Mouse (Mus musculus) left cerebral cortex, postnatal 4 days (tissue): ENCODE measurements around the gene Hykk. TPM values are rescaled to one million over a fixed set of nuclear protein-coding genes. Genes with fewer than 3 reads are reported as not detected.
"Not testable (repeated sequence)": the region's sequence is repeated elsewhere in the genome, so short reads cannot be mapped to it uniquely, and the experiment has no call there.

ENCODE experiments used
- DNase-seq: peaks from one replicate; pipeline ENCODE4 v3.0.0-alpha.2; 2022
- intact Hi-C: fragments of 180-260 bp; cut with DNase I; formaldehyde crosslinking; loops from one replicate; pipeline ENCODE4 v1.15.1; 2025
- total RNA-seq, 2 experiments: library from RNA; stranded (reverse); gene quantifications; 2 replicates each; pipeline ENCODE4 v1.2.3; 2021

Hykk gene
- 1 to 10 TPM; 1.9 TPM for total RNA-seq

- intact Hi-C loops = no loop called here
- DNase-seq = peak; percentile 90
Measured at GRCm38 (mm10) chr9:54917010-54917677, at the start of gene Hykk. Gene Hykk, plus strand, starts transcription at chr9:54917283.

- DNase-seq = no peak
- intact Hi-C loops = no loop called here
Measured at GRCm38 (mm10) chr9:54878759-54879158, 38.3 kb upstream of the Hykk start.

- no peak for DNase-seq
- intact Hi-C loops = loop anchor here (10.0 kb wide), 1 partner anchor 157 kb away; the partner anchor contains the start of gene Wdr61
Measured at GRCm38 (mm10) chr9:54892111-54892510, 25.0 kb upstream of the Hykk start.

GRCm38 (mm10) chr9:54897097-54897496, 20.0 kb upstream of the Hykk start:
- intact Hi-C loops = loop anchor here (5.0 to 10.0 kb wide), 2 partner anchors 65 to 162 kb away; partner anchors contain the start of gene Wdr61
- no peak for DNase-seq

GRCm38 (mm10) chr9:54909446-54909845, 7.6 kb upstream of the Hykk start:
- intact Hi-C loops = no loop called here
- DNase-seq = no peak

GRCm38 (mm10) chr9:54915576-54915975, 1.5 kb upstream of the Hykk start:
- intact Hi-C loops = no loop called here
- DNase-seq = no peak

- no peak for DNase-seq
- intact Hi-C loops = no loop called here
Measured at GRCm38 (mm10) chr9:54916401-54916800, 682 bp upstream of the Hykk start.

- intact Hi-C loops = no loop called here
- DNase-seq = no peak
Measured at GRCm38 (mm10) chr9:54918191-54918590, 1.1 kb downstream of the Hykk start.

GRCm38 (mm10) chr9:54918781-54919180, 1.7 kb downstream of the Hykk start:
- intact Hi-C loops = no loop called here
- DNase-seq = no peak

GRCm38 (mm10) chr9:54919946-54920345, 2.9 kb downstream of the Hykk start:
- DNase-seq = no peak
- intact Hi-C loops = no loop called here

- no peak for DNase-seq
- intact Hi-C loops = no loop called here
Measured at GRCm38 (mm10) chr9:54930741-54931140, 13.7 kb downstream of the Hykk start.

- no peak for DNase-seq
- intact Hi-C loops = no loop called here
Measured at GRCm38 (mm10) chr9:54931765-54932164, 14.7 kb downstream of the Hykk start.

- intact Hi-C loops = no loop called here
- no peak for DNase-seq
Measured at GRCm38 (mm10) chr9:54932379-54932778, 15.3 kb downstream of the Hykk start.

GRCm38 (mm10) chr9:54942071-54942470, 25.0 kb downstream of the Hykk start:
- intact Hi-C loops = loop anchor here (10.0 kb wide), 1 partner anchor 173 kb away; no protein-coding TSS in a partner anchor
- no peak for DNase-seq

- DNase-seq = no peak
- intact Hi-C loops = loop anchor here (10.0 kb wide), 1 partner anchor 170 kb away; no protein-coding TSS in a partner anchor
Measured at GRCm38 (mm10) chr9:54944467-54944866, 27.4 kb downstream of the Hykk start.

- intact Hi-C loops = loop anchor here (10.0 kb wide), 1 partner anchor 169 kb away; no protein-coding TSS in a partner anchor
- no peak for DNase-seq
Measured at GRCm38 (mm10) chr9:54946256-54946655, 29.2 kb downstream of the Hykk start.

GRCm38 (mm10) chr9:54949465-54949864, 32.4 kb downstream of the Hykk start:
- intact Hi-C loops = loop anchor here (10.0 kb wide), 1 partner anchor 165 kb away; no protein-coding TSS in a partner anchor

GRCm38 (mm10) chr9:54950162-54950561, 33.1 kb downstream of the Hykk start:
- intact Hi-C loops, DNase-seq: not testable (repeated sequence)

More at GRCm38 (mm10) chr9:54949465-54949864, 32.4 kb downstream of the Hykk start:
- DNase-seq = no peak

GRCm38 (mm10) chr9:54950575-54951321, 33.7 kb downstream of the Hykk start, which contains the start of the genes Psma4 and AY074887:
Gene Psma4, plus strand, starts transcription at chr9:54950790.
Gene AY074887, minus strand, starts transcription at chr9:54950998.
- intact Hi-C loops = no loop called here

GRCm38 (mm10) chr9:54961059-54961458, 44.0 kb downstream of the Hykk start:
- DNase-seq = no peak
- intact Hi-C loops = no loop called here

More at GRCm38 (mm10) chr9:54950575-54951321, 33.7 kb downstream of the Hykk start, which contains the start of the genes Psma4 and AY074887:
- peak; percentile 98 for DNase-seq

- no peak for DNase-seq
- intact Hi-C loops = no loop called here
Measured at GRCm38 (mm10) chr9:54963669-54964068, 46.6 kb downstream of the Hykk start.
